Comparison of ENCODE assay signal across 10 mouse cellular contexts in genomic region chr5:134500062-134500461, GRCm38 (mm10). TPM values are rescaled to one million over a fixed set of nuclear protein-coding genes. Genes with fewer than 3 reads are reported as not detected.
DNase-seq lines count a peak whose midpoint lies in the region; ATAC-seq lines count a peak whose summit lies in the region.
"Had no signal": no experiment of that assay in that cellular context is flagged by ENCODE, and none has a peak within 500 bp of the region (broad histone marks: within the 10 kb centered on the region; RNA-seq: fewer than 3 reads in every experiment).

No protein-coding gene starts in this region.

- no peak for ATAC-seq in hindbrain, embryonic 11.5 days (ENCODE audit: low FRiP score)
- ATAC-seq in hindbrain, embryonic 13.5 days (ENCODE audit: low FRiP score), result no peak
- ATAC-seq in CD4-positive, CD25-positive, alpha-beta regulatory T cell, adult 4 months, result peak; percentile 49

- H3K36me3 ChIP-seq in hindbrain, embryonic 11.5 days (ENCODE audit: control insufficient read depth, insufficient read depth, low read length), result peaks cover 23% of the 10 kb centered on the region
- peaks cover 97% of the 10 kb centered on the region for H3K36me3 ChIP-seq in hindbrain, embryonic 13.5 days

- H3K4me2 ChIP-seq in hindbrain, embryonic 11.5 days (replicated peaks; ENCODE audit: low read depth, low read length), result no peak overlapping the region
- no peak overlapping the region for H3K4me2 ChIP-seq in hindbrain, embryonic 13.5 days
- H3K4me2 ChIP-seq: limb, embryonic 15.5 days had no signal

- H3K27ac ChIP-seq in hindbrain, embryonic 11.5 days (ENCODE audit: low read depth, low read length), result no peak overlapping the region
- no peak overlapping the region for H3K27ac ChIP-seq in hindbrain, embryonic 13.5 days
- H3K27ac ChIP-seq: limb, embryonic 15.5 days had no signal

- DNase-seq in hindbrain, embryonic 11.5 days (ENCODE audit: low spot score), result peak; percentile 55
- peak; percentile 74 for DNase-seq in adrenal gland, postnatal 10 days
- DNase-seq in embryo, embryonic 9.5 days (ENCODE audit: extremely low spot score), result peak; percentile 33
- DNase-seq in kidney, postnatal 4 days, result peak; percentile 78 to 79
- peak; percentile 71 for DNase-seq in naive thymus-derived CD4-positive, alpha-beta T cell, adult 2 months (ENCODE audit: low read depth)
- peak; percentile 55 to 58 for DNase-seq in thymus, postnatal 36 days

- H3K4me1 ChIP-seq in hindbrain, embryonic 11.5 days (replicated peaks; ENCODE audit: control insufficient read depth, insufficient read depth, low read length), result no peaks in the 10 kb centered on the region
- H3K4me1 ChIP-seq in hindbrain, embryonic 13.5 days (replicated peaks), result peaks cover 8% of the 10 kb centered on the region
- H3K4me1 ChIP-seq: limb, embryonic 15.5 days had no signal

- H3K4me3 ChIP-seq in hindbrain, embryonic 11.5 days (ENCODE audit: low read depth, low read length), result no peak overlapping the region
- no peak overlapping the region for H3K4me3 ChIP-seq in hindbrain, embryonic 13.5 days
- H3K4me3 ChIP-seq: erythroblast, embryonic 14.5 days; limb, embryonic 15.5 days had no signal

- no peak overlapping the region for H3K9ac ChIP-seq in hindbrain, embryonic 11.5 days (ENCODE audit: low read depth, low read length)
- H3K9ac ChIP-seq in hindbrain, embryonic 13.5 days, result no peak overlapping the region
- H3K9ac ChIP-seq: limb, embryonic 15.5 days had no signal

- no peaks in the 10 kb centered on the region for H3K27me3 ChIP-seq in hindbrain, embryonic 11.5 days (ENCODE audit: control insufficient read depth, insufficient read depth, low read length)
- no peaks in the 10 kb centered on the region for H3K27me3 ChIP-seq in hindbrain, embryonic 13.5 days
- H3K27me3 ChIP-seq: limb, embryonic 15.5 days had no signal

- no peaks in the 10 kb centered on the region for H3K9me3 ChIP-seq in hindbrain, embryonic 11.5 days (ENCODE audit: control insufficient read depth, low read length)
- H3K9me3 ChIP-seq in hindbrain, embryonic 13.5 days, result no peaks in the 10 kb centered on the region
- H3K9me3 ChIP-seq: limb, embryonic 15.5 days had no signal

- WGBS in hindbrain, embryonic 11.5 days, result 76% methylated on average over 4 of the region's 4 CpGs
- 86% methylated on average over 4 of the region's 4 CpGs for WGBS in hindbrain, embryonic 13.5 days

RNA-seq across cellular contexts. Expression of gene Gtf2ird1, which starts 43.5 kb away (rescaled TPM):
- polyA plus RNA-seq in hindbrain, embryonic 11.5 days (2014; fragmentation: Nextera tagmentation; extraction: Ambion mirVana), result 65.3 and 69.3 TPM in 2 replicates
- 74.5 and 76.0 TPM in 2 replicates for polyA plus RNA-seq in hindbrain, embryonic 13.5 days (2015; fragmentation: Nextera tagmentation; extraction: Ambion mirVana)
- polyA plus RNA-seq in CD4-positive, CD25-positive, alpha-beta regulatory T cell, adult 4 months (2017; shearing (Covaris generic)), result 1 to 10 TPM; 6.0 to 8.0 TPM
- total RNA-seq in adrenal gland, postnatal 10 days (2021), result 100 to 1,000 TPM in 1 of 2 experiments, 10 to 100 TPM in 1; 69.8 to 112 TPM

RNA-seq across cellular contexts. Expression of gene Clip2, which starts 52.2 kb away (rescaled TPM):
- 7.4 and 8.0 TPM in 2 replicates for polyA plus RNA-seq in hindbrain, embryonic 11.5 days (2014; fragmentation: Nextera tagmentation; extraction: Ambion mirVana)
- 14.4 and 15.1 TPM in 2 replicates for polyA plus RNA-seq in hindbrain, embryonic 13.5 days (2015; fragmentation: Nextera tagmentation; extraction: Ambion mirVana)
- under 1 TPM; 0.52 to 0.54 TPM for polyA plus RNA-seq in CD4-positive, CD25-positive, alpha-beta regulatory T cell, adult 4 months (2017; shearing (Covaris generic))
- total RNA-seq in adrenal gland, postnatal 10 days (2021), result 10 to 100 TPM; 21.8 to 24.1 TPM

RNA-seq across cellular contexts. Expression of gene Syna, which starts 59.9 kb away (rescaled TPM):
- polyA plus RNA-seq in hindbrain, embryonic 11.5 days (2014; fragmentation: Nextera tagmentation; extraction: Ambion mirVana), result not detected in 2 replicates
- polyA plus RNA-seq in hindbrain, embryonic 13.5 days (2015; fragmentation: Nextera tagmentation; extraction: Ambion mirVana), result 0.42 and 0.43 TPM in 2 replicates
- polyA plus RNA-seq in CD4-positive, CD25-positive, alpha-beta regulatory T cell, adult 4 months (2017; shearing (Covaris generic)), result under 1 TPM in 1 of 2 experiments, not detected in 1; 0.60 TPM
- total RNA-seq in adrenal gland, postnatal 10 days (2021), result not detected
- polyA plus RNA-seq: erythroblast, embryonic 14.5 days had no signal
